Mouse (Mus musculus) ES-Bruce4 (cell line): Measurements from ENCODE around the gene Zbtb16. TPM values are rescaled to one million over a fixed set of nuclear protein-coding genes. Genes with fewer than 3 reads are reported as not detected.

Experiments
- H3K27ac ChIP-seq: 2 replicates; pipeline ENCODE4 v1.5.1; 2012; ENCODE audit warnings: low read length, inconsistent platforms; ENCODE audit not compliant: insufficient read depth
- H3K27me3 ChIP-seq: 2 replicates; pipeline ENCODE4 v1.6.1; 2012; ENCODE audit warnings: mild to moderate bottlenecking, low read length, inconsistent platforms; ENCODE audit not compliant: control insufficient read depth, poor library complexity, insufficient read depth, severe bottlenecking
- H3K36me3 ChIP-seq: 2 replicates; pipeline ENCODE4 v1.6.1; 2012; ENCODE audit warnings: inconsistent platforms, mild to moderate bottlenecking, low read length, moderate library complexity; ENCODE audit not compliant: control insufficient read depth, poor library complexity, insufficient read depth, severe bottlenecking
- H3K4me1 ChIP-seq: one replicate; pipeline ENCODE4 v1.8.1; 2011; ENCODE audit warnings: low read length; ENCODE audit not compliant: control insufficient read depth, insufficient read depth
- H3K4me3 ChIP-seq: 2 replicates; pipeline ENCODE4 v1.5.1; 2011; ENCODE audit warnings: low read depth, mild to moderate bottlenecking, low read length
- H3K9ac ChIP-seq: 2 replicates; pipeline ENCODE4 v1.6.1; 2012; ENCODE audit warnings: low read depth, mild to moderate bottlenecking, inconsistent platforms; ENCODE audit not compliant: poor library complexity, severe bottlenecking
- H3K9me3 ChIP-seq: replicated peaks from 2 replicates; pipeline ENCODE4 v1.6.1; 2012; ENCODE audit warnings: mild to moderate bottlenecking, low read length, inconsistent platforms; ENCODE audit not compliant: control insufficient read depth, poor library complexity, insufficient read depth, severe bottlenecking
- CTCF ChIP-seq: IDR thresholded peaks from one replicate; pipeline ENCODE4 v1.8.1; 2011; ENCODE audit warnings: low read depth, low read length
- EP300 ChIP-seq: IDR thresholded peaks from 2 replicates; pipeline ENCODE4 v1.6.1; 2011; ENCODE audit warnings: low read depth, low read length; ENCODE audit not compliant: insufficient read depth
- POLR2A ChIP-seq: IDR thresholded peaks from one replicate; pipeline ENCODE4 v1.8.1; 2011; ENCODE audit warnings: low read length; ENCODE audit not compliant: insufficient read depth
- polyA plus RNA-seq: library from polyadenylated mRNA; stranded (reverse); fragments of >200 nt; gene quantifications from 2 replicates; pipeline ENCODE4 v1.2.4, GENCODE M21; 2011; ENCODE audit warnings: low read depth; ENCODE audit not compliant: missing spikeins, insufficient read depth, insufficient read length

Gene Zbtb16
- polyA plus RNA-seq, 1 experiment: 0.49 TPM

GRCm38 (mm10) chr9:48673804-48674203 is 162.2 kb downstream of the Zbtb16 start:
- H3K4me1 ChIP-seq: no peaks in the 10 kb centered on the region

GRCm38 (mm10) chr9:48673213-48673612 is 162.8 kb downstream of the Zbtb16 start:
- Histone ChIP-seq H3K4me1 (no peaks in the 10 kb centered on the region), H3K27me3 (no peaks in the 10 kb centered on the region), H3K9ac (no peak overlapping the region), H3K36me3 (no peaks in the 10 kb centered on the region), H3K27ac (no peak overlapping the region), H3K4me3 (no peak overlapping the region), H3K9me3 (no peaks in the 10 kb centered on the region)
- no peak for TF ChIP-seq POLR2A

More at GRCm38 (mm10) chr9:48673804-48674203, 162.2 kb downstream of the Zbtb16 start:
- H3K27ac ChIP-seq: no peak overlapping the region
- no peaks in the 10 kb centered on the region for H3K36me3 ChIP-seq
- no peaks in the 10 kb centered on the region for H3K9me3 ChIP-seq
- H3K27me3 ChIP-seq: no peaks in the 10 kb centered on the region
- TF ChIP-seq POLR2A (no peak), EP300 (no peak), CTCF (no peak)
- no peak overlapping the region for H3K9ac ChIP-seq
- no peak overlapping the region for H3K4me3 ChIP-seq

DNA sequence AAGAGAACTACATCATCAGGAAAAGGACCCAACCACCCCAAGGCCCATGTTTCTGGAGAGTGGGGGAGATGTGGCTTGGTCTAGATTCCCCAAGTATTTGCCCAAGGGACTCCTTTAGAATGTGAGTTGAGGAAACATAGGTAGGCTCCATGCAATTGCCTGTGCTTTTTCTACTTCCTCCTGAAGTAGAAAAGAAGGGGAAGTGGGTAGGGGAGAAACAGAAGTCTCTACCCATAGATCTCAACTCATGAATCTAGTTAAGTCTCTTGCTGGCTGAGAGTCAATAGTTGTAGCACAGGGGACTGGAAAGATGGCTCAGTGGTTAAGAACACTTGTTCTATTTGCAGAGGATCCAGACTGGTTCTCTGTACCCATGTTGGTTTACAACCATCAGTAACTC is 164.2 kb downstream of the Zbtb16 start:
- H3K4me1 ChIP-seq: no peaks in the 10 kb centered on the region

DNA sequence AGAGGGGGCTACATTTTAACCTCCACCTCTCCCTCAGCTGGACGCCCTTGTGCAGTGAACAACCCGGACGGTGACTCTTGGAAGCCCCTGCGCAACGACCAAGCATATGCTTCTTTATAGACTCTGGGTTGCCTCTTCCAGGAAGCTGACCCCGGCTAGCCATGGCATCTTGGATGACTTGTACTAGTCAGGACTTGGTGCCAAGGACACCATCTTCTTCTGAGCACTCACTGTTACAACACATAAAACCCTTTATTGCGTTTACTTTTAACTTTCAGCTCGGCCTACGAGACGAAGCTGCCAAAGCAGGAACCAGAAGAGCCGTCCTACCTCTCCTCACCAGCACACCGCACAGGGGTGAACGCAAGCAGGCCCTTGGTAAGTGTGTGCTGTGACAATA is 165.9 kb downstream of the Zbtb16 start:
- Histone ChIP-seq H3K36me3 (no peaks in the 10 kb centered on the region), H3K9ac (no peak overlapping the region), H3K9me3 (no peaks in the 10 kb centered on the region), H3K4me1 (no peaks in the 10 kb centered on the region), H3K4me3 (no peak overlapping the region), H3K27ac (no peak overlapping the region), H3K27me3 (no peaks in the 10 kb centered on the region)
- no peak for TF ChIP-seq CTCF
- TF ChIP-seq EP300: no peak
- no peak for TF ChIP-seq POLR2A

More for the DNA sequence above, 164.2 kb downstream of the Zbtb16 start:
- no peaks in the 10 kb centered on the region for H3K27me3 ChIP-seq
- H3K36me3 ChIP-seq: no peaks in the 10 kb centered on the region
- no peak overlapping the region for H3K9ac ChIP-seq
- no peaks in the 10 kb centered on the region for H3K9me3 ChIP-seq
- no peak overlapping the region for H3K4me3 ChIP-seq
- no peak for TF ChIP-seq CTCF
- no peak for TF ChIP-seq EP300
- no peak for TF ChIP-seq POLR2A
- no peak overlapping the region for H3K27ac ChIP-seq

- no peaks in the 10 kb centered on the region for H3K36me3 ChIP-seq
- TF ChIP-seq CTCF (no peak), EP300 (no peak), POLR2A (no peak)
- no peaks in the 10 kb centered on the region for H3K9me3 ChIP-seq
- H3K27me3 ChIP-seq: no peaks in the 10 kb centered on the region
- H3K9ac ChIP-seq: no peak overlapping the region
- H3K4me3 ChIP-seq: no peak overlapping the region
- H3K27ac ChIP-seq: no peak overlapping the region
- H3K4me1 ChIP-seq: no peaks in the 10 kb centered on the region
Observed at GRCm38 (mm10) chr9:48669672-48670071, 166.3 kb downstream of the Zbtb16 start.

DNA sequence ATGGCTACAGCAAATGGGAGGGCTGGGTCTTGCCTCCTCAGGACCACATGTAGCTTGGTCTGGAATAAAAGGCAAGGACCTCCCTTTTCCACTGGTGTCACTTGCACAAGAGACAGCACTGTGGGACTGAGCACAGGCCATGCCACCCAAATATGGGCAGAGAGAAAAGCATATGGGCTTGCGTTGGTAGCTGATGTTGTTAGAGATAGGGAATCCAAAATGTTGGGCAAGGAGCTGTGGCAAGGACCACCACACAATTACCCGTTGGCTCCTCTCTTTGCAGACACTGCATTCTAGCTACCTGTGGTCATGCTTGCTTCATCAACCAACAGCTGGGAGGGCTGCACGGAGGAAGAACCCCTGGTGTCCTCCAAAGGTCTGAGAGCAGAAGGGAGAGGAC is 169.3 kb downstream of the Zbtb16 start:
- Histone ChIP-seq H3K27ac (no peak overlapping the region), H3K27me3 (no peaks in the 10 kb centered on the region), H3K9me3 (no peaks in the 10 kb centered on the region), H3K9ac (no peak overlapping the region), H3K4me3 (no peak overlapping the region), H3K36me3 (no peaks in the 10 kb centered on the region), H3K4me1 (no peaks in the 10 kb centered on the region)
- TF ChIP-seq POLR2A (no peak), EP300 (no peak), CTCF (no peak)

DNA sequence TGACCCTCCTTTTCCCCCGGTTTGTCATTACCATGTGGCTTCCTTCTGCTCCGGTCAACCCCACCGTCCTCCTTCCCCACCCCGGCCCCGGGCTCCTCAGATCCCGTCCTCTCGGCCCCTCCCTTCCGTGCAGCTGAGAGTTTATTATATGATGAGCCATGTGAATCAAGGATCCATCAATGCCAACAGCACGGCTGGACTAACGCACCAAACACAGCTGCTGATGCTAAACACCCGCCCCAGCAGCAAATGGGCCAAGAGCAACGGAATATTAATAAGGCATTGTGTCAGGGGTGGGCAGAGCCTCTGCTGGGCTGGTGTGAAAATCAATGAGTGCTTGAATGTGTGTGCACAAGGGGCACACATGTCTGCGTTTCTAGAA is 173.0 kb downstream of the Zbtb16 start:
- Histone ChIP-seq H3K27ac (no peak overlapping the region), H3K9me3 (no peaks in the 10 kb centered on the region), H3K4me1 (no peaks in the 10 kb centered on the region), H3K4me3 (no peak overlapping the region), H3K9ac (no peak overlapping the region), H3K27me3 (no peaks in the 10 kb centered on the region), H3K36me3 (no peaks in the 10 kb centered on the region)
- TF ChIP-seq CTCF: no peak
- no peak for TF ChIP-seq EP300
- TF ChIP-seq POLR2A: no peak
